Mouse (Mus musculus): ENCODE data around the gene Gsg1l. TPM values are rescaled to one million over a fixed set of nuclear protein-coding genes. Genes with fewer than 3 reads are reported as not detected.

Gsg1l gene
- polyA plus RNA-seq, 1 experiment from 2014 or later, result 5.4 TPM

DNA sequence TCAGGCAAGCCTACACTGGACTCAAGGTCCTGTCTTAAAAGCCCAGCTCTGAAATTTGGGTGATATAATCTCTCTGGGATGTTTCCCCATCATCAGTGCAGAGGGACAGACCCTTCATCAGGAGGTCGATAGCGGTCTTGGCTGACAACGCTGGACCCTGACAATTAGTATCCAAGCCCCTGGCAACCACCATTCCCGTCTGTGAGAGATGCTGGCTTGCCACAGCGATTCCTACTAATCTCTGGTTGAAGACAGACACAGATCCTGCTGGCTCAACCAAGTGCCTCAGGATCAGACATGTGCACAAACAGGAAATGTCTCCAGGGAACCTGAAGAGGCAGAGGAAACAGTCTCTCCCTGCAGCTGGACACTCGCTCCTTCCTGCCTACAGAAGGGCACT, 62.2 kb downstream of the Gsg1l start:
- no peak for ATAC-seq (replicated peaks)
- Histone ChIP-seq H3K9ac (replicated peaks) (no peak overlapping the region), H3K27ac (replicated peaks) (no peak overlapping the region), H3K27me3 (no peaks in the 10 kb centered on the region), H3K36me3 (no peaks in the 10 kb centered on the region), H3K4me2 (replicated peaks) (no peak overlapping the region), H3K9me3 (no peaks in the 10 kb centered on the region), H3K4me3 (no peak overlapping the region), H3K4me1 (peaks cover 18% of the 10 kb centered on the region)
- 66% methylated on average over 6 of the region's 6 CpGs for WGBS

GRCm38 (mm10) chr7:126019321-126019720, 62.9 kb downstream of the Gsg1l start:
- Histone ChIP-seq H3K36me3 (no peaks in the 10 kb centered on the region), H3K4me1 (peaks cover 18% of the 10 kb centered on the region), H3K9ac (replicated peaks) (no peak overlapping the region), H3K4me2 (replicated peaks) (no peak overlapping the region), H3K4me3 (no peak overlapping the region), H3K27ac (replicated peaks) (no peak overlapping the region), H3K27me3 (peaks cover 3% of the 10 kb centered on the region; the same call in 1 of the 2 replicates), H3K9me3 (no peaks in the 10 kb centered on the region)
- ATAC-seq (replicated peaks), result no peak
- WGBS, result 25% methylated on average over 9 of the region's 9 CpGs

GRCm38 (mm10) chr7:126017455-126017854, 64.8 kb downstream of the Gsg1l start:
- 93% methylated on average over 4 of the region's 4 CpGs for WGBS
- Histone ChIP-seq H3K4me2 (replicated peaks) (no peak overlapping the region), H3K9me3 (no peaks in the 10 kb centered on the region), H3K27me3 (peaks cover 3% of the 10 kb centered on the region; the same call in 1 of the 2 replicates), H3K9ac (replicated peaks) (no peak overlapping the region), H3K4me1 (peaks cover 22% of the 10 kb centered on the region), H3K27ac (replicated peaks) (no peak overlapping the region), H3K36me3 (no peaks in the 10 kb centered on the region), H3K4me3 (no peak overlapping the region)
- no peak for ATAC-seq (replicated peaks)

- H3K27ac ChIP-seq (replicated peaks), result no peak overlapping the region
- H3K4me1 ChIP-seq, result peaks cover 43% of the 10 kb centered on the region
- H3K27me3 ChIP-seq, result peaks cover 3% of the 10 kb centered on the region; the same call in 1 of the 2 replicates
- no peak overlapping the region for H3K9ac ChIP-seq (replicated peaks)
- H3K4me3 ChIP-seq, result no peak overlapping the region
- H3K9me3 ChIP-seq, result no peaks in the 10 kb centered on the region
- no peak overlapping the region for H3K4me2 ChIP-seq (replicated peaks)
- 0 out of 2 replicates have a peak, but pooled peaks have one; percentile 17 for ATAC-seq (replicated peaks)
- WGBS, result 10% methylated on average over 11 of the region's 11 CpGs
- no peaks in the 10 kb centered on the region for H3K36me3 ChIP-seq
Observed at GRCm38 (mm10) chr7:126012325-126013021, 69.7 kb downstream of the Gsg1l start.

DNA sequence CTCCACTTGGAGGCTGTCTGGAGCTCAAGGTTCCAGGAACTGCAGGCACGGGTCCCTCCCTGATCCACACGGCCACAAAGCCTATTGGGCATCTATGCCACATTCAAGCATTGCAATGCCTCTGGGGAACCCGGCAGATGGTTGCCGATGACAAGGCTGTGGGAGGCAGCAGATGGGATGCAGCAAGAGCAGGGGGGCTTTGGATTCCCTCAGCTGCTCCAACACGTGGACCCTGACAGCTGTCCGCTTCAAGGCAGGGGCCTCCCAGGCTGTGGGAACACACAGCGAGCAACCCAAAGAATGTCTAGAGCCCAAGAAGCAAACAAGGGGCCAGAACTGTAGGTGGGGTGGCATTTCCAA, 73.4 kb downstream of the Gsg1l start:
- no peaks in the 10 kb centered on the region for H3K9me3 ChIP-seq
- 39% methylated on average over 7 of the region's 7 CpGs for WGBS
- ATAC-seq (replicated peaks), result peak; percentile 81
- no peak overlapping the region for H3K9ac ChIP-seq (replicated peaks)
- H3K4me3 ChIP-seq, result no peak overlapping the region
- H3K27me3 ChIP-seq, result no peaks in the 10 kb centered on the region; the same call in 1 of the 2 replicates
- H3K4me2 ChIP-seq (replicated peaks), result no peak overlapping the region
- peaks cover 46% of the 10 kb centered on the region for H3K4me1 ChIP-seq
- 0 out of 2 replicates have a peak overlapping the region, but pooled peaks have one; percentile 17 for H3K27ac ChIP-seq (replicated peaks)
- no peaks in the 10 kb centered on the region for H3K36me3 ChIP-seq

- Histone ChIP-seq H3K4me1 (peaks cover 46% of the 10 kb centered on the region), H3K9ac (replicated peaks) (no peak overlapping the region), H3K4me3 (no peak overlapping the region), H3K4me2 (replicated peaks) (no peak overlapping the region), H3K9me3 (no peaks in the 10 kb centered on the region), H3K27me3 (peaks cover 3% of the 10 kb centered on the region; the same call in 1 of the 2 replicates), H3K36me3 (no peaks in the 10 kb centered on the region), H3K27ac (replicated peaks) (0 out of 2 replicates have a peak overlapping the region, but pooled peaks have one; percentile 17)
- ATAC-seq (replicated peaks), result peak; percentile 31; the same call in 1 of the 2 replicates
- 66% methylated on average over 4 of the region's 4 CpGs for WGBS
Observed at GRCm38 (mm10) chr7:126008139-126008788, 73.9 kb downstream of the Gsg1l start.

- no peaks in the 10 kb centered on the region for H3K9me3 ChIP-seq
- no peak overlapping the region for H3K9ac ChIP-seq (replicated peaks)
- peaks cover 41% of the 10 kb centered on the region for H3K4me1 ChIP-seq
- no peak overlapping the region for H3K4me3 ChIP-seq
- WGBS, result 19% methylated on average over 10 of the region's 10 CpGs
- H3K27ac ChIP-seq (replicated peaks), result no peak overlapping the region
- H3K36me3 ChIP-seq, result no peaks in the 10 kb centered on the region
- no peak overlapping the region for H3K4me2 ChIP-seq (replicated peaks)
- no peak for ATAC-seq (replicated peaks)
- H3K27me3 ChIP-seq, result peaks cover 13% of the 10 kb centered on the region; the same call in 1 of the 2 replicates
Observed at GRCm38 (mm10) chr7:126007132-126007910, 74.9 kb downstream of the Gsg1l start.

DNA sequence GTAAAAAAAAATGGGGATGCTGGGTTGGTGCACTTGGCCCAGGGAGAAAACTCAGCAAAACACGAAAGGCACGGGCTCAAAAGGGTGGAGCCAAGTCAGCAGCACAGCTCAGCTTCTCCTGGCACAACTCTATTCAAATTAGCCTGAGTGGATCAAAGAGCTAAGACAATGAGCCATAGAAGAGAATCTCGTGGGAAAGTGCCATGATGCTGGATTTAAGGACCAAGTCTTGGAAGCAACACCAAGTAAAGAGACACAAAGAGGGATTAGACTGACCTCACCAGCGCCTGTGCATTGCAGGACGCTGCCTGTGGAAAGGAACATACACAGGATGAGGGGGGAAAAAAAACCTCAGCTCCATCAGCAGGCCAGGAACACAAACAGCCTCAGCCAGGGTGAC, 76.9 kb downstream of the Gsg1l start:
- Histone ChIP-seq H3K9ac (replicated peaks) (no peak overlapping the region), H3K36me3 (no peaks in the 10 kb centered on the region), H3K4me2 (replicated peaks) (no peak overlapping the region), H3K27me3 (peaks cover 22% of the 10 kb centered on the region; the same call in 1 of the 2 replicates), H3K27ac (replicated peaks) (no peak overlapping the region), H3K9me3 (no peaks in the 10 kb centered on the region), H3K4me3 (no peak overlapping the region), H3K4me1 (peaks cover 30% of the 10 kb centered on the region)
- 7% methylated on average over 5 of the region's 5 CpGs for WGBS
- ATAC-seq (replicated peaks), result 0 out of 2 replicates have a peak, but pooled peaks have one; percentile 17

GRCm38 (mm10) chr7:126001683-126002082, 80.5 kb downstream of the Gsg1l start:
- Histone ChIP-seq H3K27me3 (peaks cover 22% of the 10 kb centered on the region; the same call in 1 of the 2 replicates), H3K9ac (replicated peaks) (no peak overlapping the region), H3K4me3 (no peak overlapping the region), H3K27ac (replicated peaks) (no peak overlapping the region), H3K4me1 (peaks cover 8% of the 10 kb centered on the region), H3K36me3 (no peaks in the 10 kb centered on the region), H3K4me2 (replicated peaks) (no peak overlapping the region), H3K9me3 (no peaks in the 10 kb centered on the region)
- ATAC-seq (replicated peaks), result no peak
- WGBS, result 76% methylated on average over 5 of the region's 5 CpGs

DNA sequence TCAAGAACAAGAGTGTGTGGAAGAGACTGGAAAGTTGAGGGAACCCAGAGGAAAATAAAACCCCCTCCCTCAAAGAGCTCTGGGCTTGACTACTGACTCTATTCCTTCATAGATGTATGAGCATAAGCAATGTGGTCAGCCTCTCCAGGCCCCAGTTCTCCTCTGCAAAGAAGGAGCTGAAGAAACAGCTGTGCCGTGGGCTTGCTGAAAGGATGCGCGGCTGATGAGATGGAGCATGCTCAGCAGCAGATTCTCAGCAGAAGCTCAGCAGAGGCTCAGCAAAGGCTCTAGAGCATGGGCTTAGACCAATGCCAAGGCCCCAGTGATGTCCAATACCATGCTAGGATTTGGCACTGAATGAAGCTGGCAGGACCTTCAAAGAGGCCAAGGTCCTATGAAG, 82.3 kb downstream of the Gsg1l start:
- Histone ChIP-seq H3K9me3 (no peaks in the 10 kb centered on the region), H3K4me1 (peaks cover 2% of the 10 kb centered on the region), H3K9ac (replicated peaks) (no peak overlapping the region), H3K4me2 (replicated peaks) (no peak overlapping the region), H3K27ac (replicated peaks) (no peak overlapping the region), H3K36me3 (no peaks in the 10 kb centered on the region), H3K4me3 (no peak overlapping the region), H3K27me3 (peaks cover 22% of the 10 kb centered on the region; the same call in 1 of the 2 replicates)
- no peak for ATAC-seq (replicated peaks)
- WGBS, result 90% methylated on average over 3 of the region's 3 CpGs

DNA sequence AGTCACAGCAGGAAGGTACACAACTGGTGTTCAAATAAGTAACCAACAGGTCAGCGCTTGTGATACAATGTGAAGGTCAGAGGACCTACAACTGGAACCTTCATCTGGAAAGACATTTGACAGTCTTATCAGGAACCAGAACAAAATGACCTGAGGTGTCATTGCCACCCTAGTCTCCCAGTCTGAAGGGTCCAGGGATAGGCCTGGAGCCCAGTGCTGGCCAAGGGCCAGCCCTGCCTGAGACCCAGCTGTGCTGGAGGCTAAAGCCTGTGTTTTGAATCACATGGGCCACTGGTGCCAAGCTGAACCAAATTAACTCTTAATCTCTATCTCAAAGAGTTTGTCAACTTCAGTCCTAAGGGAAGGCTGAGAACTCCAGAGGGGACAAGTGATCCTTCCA, 86.1 kb downstream of the Gsg1l start:
- Histone ChIP-seq H3K4me1 (peaks cover 11% of the 10 kb centered on the region), H3K9ac (replicated peaks) (no peak overlapping the region), H3K27me3 (no peaks in the 10 kb centered on the region), H3K27ac (replicated peaks) (no peak overlapping the region), H3K4me2 (replicated peaks) (no peak overlapping the region), H3K4me3 (no peak overlapping the region), H3K36me3 (no peaks in the 10 kb centered on the region), H3K9me3 (no peaks in the 10 kb centered on the region)
- WGBS, result 100% methylated on average over 1 of the region's 1 CpGs
- ATAC-seq (replicated peaks), result no peak
